Comparison of ENCODE assay signal across 16 mouse cellular contexts in genomic region chr3:158886301-158886711, GRCm38 (mm10).
DNase-seq lines count a peak whose midpoint lies in the region; ATAC-seq and TF ChIP-seq lines count a peak whose summit lies in the region.
"Had no signal": no experiment of that assay in that cellular context is flagged by ENCODE, and none has a peak within 500 bp of the region (broad histone marks: within the 10 kb centered on the region; RNA-seq: fewer than 3 reads in every experiment).

No protein-coding gene starts in this region.

- H3K4me2 ChIP-seq in midbrain, embryonic 16.5 days (ENCODE audit: low read length) = no peak overlapping the region
- H3K4me2 ChIP-seq: embryonic facial prominence, embryonic 12.5 days; liver, embryonic 13.5 days; neural tube, embryonic 12.5 days had no signal

- no peak for TF ChIP-seq CTCF in brain, embryonic 14.5 days (IDR thresholded peaks at IDR 0.05; ENCODE audit: borderline replicate concordance, extremely low read depth, insufficient read depth, insufficient read length)

- no peak for TF ChIP-seq POLR2A in brain, embryonic 14.5 days (IDR thresholded peaks at IDR 0.05; ENCODE audit: borderline replicate concordance, extremely low read depth, insufficient read depth, insufficient read length, poor library complexity, severe bottlenecking)

- no peak overlapping the region for H3K4me3 ChIP-seq in midbrain, embryonic 16.5 days (ENCODE audit: low read depth, low read length)
- H3K4me3 ChIP-seq: embryonic facial prominence, embryonic 12.5 days; liver, embryonic 13.5 days; neural tube, embryonic 12.5 days had no signal

- H3K9ac ChIP-seq in midbrain, embryonic 16.5 days (ENCODE audit: low read depth, low read length) = no peak overlapping the region
- H3K9ac ChIP-seq: embryonic facial prominence, embryonic 12.5 days; liver, embryonic 13.5 days; neural tube, embryonic 12.5 days had no signal

- H3K4me1 ChIP-seq in midbrain, embryonic 16.5 days (ENCODE audit: control insufficient read depth, insufficient read depth, low read length) = peaks cover 11% of the 10 kb centered on the region
- H3K4me1 ChIP-seq: embryonic facial prominence, embryonic 12.5 days; liver, embryonic 13.5 days; neural tube, embryonic 12.5 days had no signal

- WGBS in midbrain, embryonic 16.5 days = 25% methylated on average over 3 of the region's 3 CpGs

- H3K27ac ChIP-seq in midbrain, embryonic 16.5 days (ENCODE audit: low read length) = peak overlapping the region; percentile 73
- H3K27ac ChIP-seq: embryonic facial prominence, embryonic 12.5 days; liver, embryonic 13.5 days; macrophage; neural tube, embryonic 12.5 days had no signal

- H3K9me3 ChIP-seq in midbrain, embryonic 16.5 days (replicated peaks; ENCODE audit: control insufficient read depth, low read length, poor library complexity, severe bottlenecking) = no peaks in the 10 kb centered on the region
- H3K9me3 ChIP-seq: embryonic facial prominence, embryonic 12.5 days; liver, embryonic 13.5 days; neural tube, embryonic 12.5 days had no signal

- H3K27me3 ChIP-seq in midbrain, embryonic 16.5 days (ENCODE audit: control insufficient read depth, insufficient read depth, low read depth, low read length) = no peaks in the 10 kb centered on the region
- H3K27me3 ChIP-seq: embryonic facial prominence, embryonic 12.5 days; liver, embryonic 13.5 days; neural tube, embryonic 12.5 days had no signal

- peak; percentile 62; the same call in 1 of the 2 replicates for ATAC-seq in frontal cortex, adult (ENCODE audit: low TSS enrichment)
- peak; percentile 83 for ATAC-seq in midbrain, embryonic 16.5 days

- H3K36me3 ChIP-seq in midbrain, embryonic 16.5 days (ENCODE audit: control insufficient read depth, insufficient read depth, low read length) = no peaks in the 10 kb centered on the region
- H3K36me3 ChIP-seq: embryonic facial prominence, embryonic 12.5 days; liver, embryonic 13.5 days; neural tube, embryonic 12.5 days had no signal

- DNase-seq in frontal cortex, postnatal 25 days (ENCODE audit: low spot score in 2 of 2) = no peak
- peak; percentile 82 for DNase-seq in brain, embryonic 14.5 days (ENCODE audit: low read depth)
- DNase-seq in layer of hippocampus, adult 18-20 months (ENCODE audit: low spot score in 2 of 2) = peak; percentile 54 to 85
- no peak for DNase-seq in embryo, embryonic 10 days (ENCODE audit: low spot score)
- DNase-seq in adrenal gland, adult (ENCODE audit: inconsistent age in 2 of 2, low spot score in 1 of 2) = no peak
- no peak for DNase-seq in lung, postnatal 36 days
- DNase-seq: adrenal gland, postnatal 10 days; cerebellum, adult 2 months; gastrocnemius, postnatal 14 days; kidney, adult 2 months; liver, embryonic 13.5 days had no signal

Comparison
In these comparisons a context has a peak if more than half of its experiments do, and no peak if none do; other contexts are left out.
1. DNase-seq: peak in brain, embryonic 14.5 days (single experiment) and layer of hippocampus, adult 18-20 months (2 of 2); none in frontal cortex, postnatal 25 days (0 of 2), embryo, embryonic 10 days (single experiment), adrenal gland, adult (0 of 2) and lung, postnatal 36 days (single experiment).